Mouse (Mus musculus): ENCODE results near the gene Atp6v0e. TPM values are rescaled to one million over a fixed set of nuclear protein-coding genes. Genes with fewer than 3 reads are reported as not detected.

The Atp6v0e gene
- 236 and 246 TPM in 2 replicates for total RNA-seq (2017)

GRCm38 (mm10) chr17:26662978-26663683 lies at the start of gene Atp6v0e:
Atp6v0e (plus strand) TSS chr17:26663231.
- ATAC-seq (replicated peaks; ENCODE audit: low read depth, poor library complexity, severe bottlenecking): peak; percentile 90

- ATAC-seq (replicated peaks; ENCODE audit: low read depth, poor library complexity, severe bottlenecking): no peak
Measured at GRCm38 (mm10) chr17:26614286-26614685, 48.7 kb upstream of the Atp6v0e start.

- no peak for ATAC-seq (replicated peaks; ENCODE audit: low read depth, poor library complexity, severe bottlenecking)
Measured at GRCm38 (mm10) chr17:26614708-26615486, 48.1 kb upstream of the Atp6v0e start.

- ATAC-seq (replicated peaks; ENCODE audit: low read depth, poor library complexity, severe bottlenecking): peak; percentile 55
Measured at GRCm38 (mm10) chr17:26616696-26617095, 46.3 kb upstream of the Atp6v0e start.

- no peak for ATAC-seq (replicated peaks; ENCODE audit: low read depth, poor library complexity, severe bottlenecking)
Measured at GRCm38 (mm10) chr17:26618498-26618897, 44.5 kb upstream of the Atp6v0e start.

GRCm38 (mm10) chr17:26619577-26619976 lies 43.5 kb upstream of the Atp6v0e start:
- no peak for ATAC-seq (replicated peaks; ENCODE audit: low read depth, poor library complexity, severe bottlenecking)

- ATAC-seq (replicated peaks; ENCODE audit: low read depth, poor library complexity, severe bottlenecking): no peak
Measured at GRCm38 (mm10) chr17:26620292-26620691, 42.7 kb upstream of the Atp6v0e start.

GRCm38 (mm10) chr17:26620786-26621766 lies 42.0 kb upstream of the Atp6v0e start:
- 0 out of 2 replicates have a peak, but pooled peaks have one; percentile 10 for ATAC-seq (replicated peaks; ENCODE audit: low read depth, poor library complexity, severe bottlenecking)

GRCm38 (mm10) chr17:26621912-26622311 lies 41.1 kb upstream of the Atp6v0e start:
- no peak for ATAC-seq (replicated peaks; ENCODE audit: low read depth, poor library complexity, severe bottlenecking)

GRCm38 (mm10) chr17:26623991-26624390 lies 39.0 kb upstream of the Atp6v0e start:
- ATAC-seq (replicated peaks; ENCODE audit: low read depth, poor library complexity, severe bottlenecking): no peak

- no peak for ATAC-seq (replicated peaks; ENCODE audit: low read depth, poor library complexity, severe bottlenecking)
Measured at GRCm38 (mm10) chr17:26624999-26625398, 38.0 kb upstream of the Atp6v0e start.

GRCm38 (mm10) chr17:26625521-26626010 lies 37.5 kb upstream of the Atp6v0e start:
- ATAC-seq (replicated peaks; ENCODE audit: low read depth, poor library complexity, severe bottlenecking): no peak

- 0 out of 2 replicates have a peak, but pooled peaks have one; percentile 18 for ATAC-seq (replicated peaks; ENCODE audit: low read depth, poor library complexity, severe bottlenecking)
Measured at GRCm38 (mm10) chr17:26628479-26628878, 34.6 kb upstream of the Atp6v0e start.

GRCm38 (mm10) chr17:26628936-26629335 lies 34.1 kb upstream of the Atp6v0e start:
- no peak for ATAC-seq (replicated peaks; ENCODE audit: low read depth, poor library complexity, severe bottlenecking)

- no peak for ATAC-seq (replicated peaks; ENCODE audit: low read depth, poor library complexity, severe bottlenecking)
Measured at GRCm38 (mm10) chr17:26631811-26632327, 31.2 kb upstream of the Atp6v0e start.

GRCm38 (mm10) chr17:26633186-26633585 lies 29.8 kb upstream of the Atp6v0e start:
- no peak for ATAC-seq (replicated peaks; ENCODE audit: low read depth, poor library complexity, severe bottlenecking)

GRCm38 (mm10) chr17:26633926-26634325 lies 29.1 kb upstream of the Atp6v0e start:
- no peak for ATAC-seq (replicated peaks; ENCODE audit: low read depth, poor library complexity, severe bottlenecking)

GRCm38 (mm10) chr17:26634539-26634938 lies 28.5 kb upstream of the Atp6v0e start:
- no peak for ATAC-seq (replicated peaks; ENCODE audit: low read depth, poor library complexity, severe bottlenecking)

GRCm38 (mm10) chr17:26635951-26636350 lies 27.1 kb upstream of the Atp6v0e start:
- no peak for ATAC-seq (replicated peaks; ENCODE audit: low read depth, poor library complexity, severe bottlenecking)

GRCm38 (mm10) chr17:26637851-26638250 lies 25.2 kb upstream of the Atp6v0e start:
- no peak for ATAC-seq (replicated peaks; ENCODE audit: low read depth, poor library complexity, severe bottlenecking)
